Mouse (Mus musculus) kidney, adult 8-10 months (tissue): ENCODE measurements around the gene Prkd2.
A peak's percentile ranks its signal among the peaks of the same experiment; 100 is the strongest.

Experiments used
- DNase-seq, 2 experiments: peaks; one replicate each; pipeline ENCODE4 v3.0.0; 2022

Prkd2 gene

GRCm38 (mm10) chr7:16900526-16900925 is 57.8 kb downstream of the Prkd2 start:
- DNase-seq, result no peak

DNA sequence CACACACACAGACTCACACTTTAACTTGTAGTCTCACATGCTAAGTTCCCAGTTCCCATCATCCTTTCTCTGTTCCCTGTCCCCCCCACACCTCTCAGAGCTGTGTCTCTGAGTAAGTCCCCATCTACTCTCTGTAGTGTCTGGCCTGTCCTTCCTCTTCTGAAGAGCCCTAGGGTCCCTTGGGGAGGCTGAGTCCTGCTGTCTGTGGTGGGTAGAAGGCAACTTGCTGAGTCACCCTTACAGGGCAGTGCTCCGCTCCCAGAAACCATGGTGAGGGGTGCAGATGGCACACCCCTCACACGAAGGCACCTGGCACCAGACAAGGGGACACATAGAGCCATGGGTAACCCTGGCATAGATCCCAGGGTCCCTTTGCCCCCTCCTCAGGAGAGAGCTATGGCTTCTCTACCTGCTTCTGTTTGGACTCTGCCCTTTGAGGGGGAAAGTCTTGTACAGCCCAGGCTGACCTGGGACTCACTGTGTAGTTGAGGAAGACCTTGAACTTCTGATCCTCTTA is 60.8 kb downstream of the Prkd2 start:
- DNase-seq, result no peak

GRCm38 (mm10) chr7:16904120-16904675 is 61.5 kb downstream of the Prkd2 start:
- no peak for DNase-seq

- DNase-seq, result no peak
Observed at GRCm38 (mm10) chr7:16905491-16906021, 62.9 kb downstream of the Prkd2 start.

DNA sequence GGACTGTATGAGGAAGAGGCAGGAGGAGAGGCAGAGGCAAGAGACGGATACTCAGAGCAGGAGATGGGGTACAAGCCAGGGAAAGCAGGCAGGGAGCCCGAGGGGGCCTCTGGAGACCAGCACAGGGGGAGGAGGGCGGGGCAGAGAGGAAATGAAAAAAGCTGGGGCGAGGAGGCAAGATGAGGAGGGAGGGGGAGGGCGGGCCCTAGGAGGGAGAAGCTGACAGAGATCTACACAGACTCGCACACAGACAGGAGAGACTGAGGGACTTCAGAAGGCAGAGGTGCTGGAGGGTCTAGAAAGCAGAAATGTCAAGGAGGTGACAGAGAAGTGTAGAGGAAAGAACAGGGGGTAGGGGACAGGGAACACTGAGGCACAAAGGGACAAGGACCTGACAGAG is 63.6 kb downstream of the Prkd2 start, which contains the start of gene Ptgir:
Gene Ptgir (plus strand): TSS at position 210 of the 400 bp plus-strand sequence.
- DNase-seq, result no peak

GRCm38 (mm10) chr7:16906889-16907559 is 64.3 kb downstream of the Prkd2 start:
- no peak for DNase-seq

- DNase-seq, result no peak
Observed at GRCm38 (mm10) chr7:16907842-16908241, 65.1 kb downstream of the Prkd2 start.

- no peak for DNase-seq
Observed at GRCm38 (mm10) chr7:16908367-16908766, 65.7 kb downstream of the Prkd2 start.

GRCm38 (mm10) chr7:16908859-16909258 is 66.2 kb downstream of the Prkd2 start:
- DNase-seq, result no peak

DNA sequence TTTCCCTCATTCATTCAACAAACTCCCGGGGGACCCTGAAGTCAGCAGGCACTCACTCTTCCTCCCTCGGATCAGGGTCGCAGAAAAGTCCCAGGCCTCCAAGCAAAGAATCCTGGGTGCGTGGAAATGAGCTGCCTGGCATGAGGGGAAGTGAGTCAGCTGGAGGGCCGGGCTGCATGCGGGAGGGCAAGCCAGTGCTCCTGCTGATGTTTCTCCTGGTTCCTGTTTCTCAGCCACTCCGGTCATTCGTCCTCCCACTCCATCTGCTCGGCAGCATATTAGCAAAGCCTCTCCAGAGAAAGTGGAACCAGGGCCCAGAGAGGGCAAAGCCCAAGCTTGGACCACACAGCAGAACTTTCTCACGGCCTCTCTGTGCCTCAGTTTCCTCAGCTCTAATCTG is 67.2 kb downstream of the Prkd2 start:
- no peak for DNase-seq

DNA sequence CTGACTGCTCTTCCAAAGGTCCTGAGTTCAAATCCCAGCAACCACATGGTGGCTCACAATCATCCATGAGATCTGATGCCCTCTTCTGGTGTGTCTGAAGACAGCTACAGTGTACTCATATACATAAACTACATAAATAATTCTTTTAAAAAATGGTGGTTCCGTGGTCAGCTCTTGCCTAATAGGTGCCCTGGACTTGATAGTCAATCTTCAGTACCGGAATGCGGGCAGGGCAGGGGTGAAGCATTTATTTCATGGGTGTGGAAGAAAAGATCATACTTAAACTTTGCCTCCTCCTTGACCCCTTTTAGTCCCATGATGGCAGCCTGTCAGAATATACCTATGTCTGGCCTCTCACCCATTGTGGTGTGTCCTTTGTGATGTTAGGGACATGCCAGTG is 69.2 kb downstream of the Prkd2 start:
- DNase-seq, result no peak

DNA sequence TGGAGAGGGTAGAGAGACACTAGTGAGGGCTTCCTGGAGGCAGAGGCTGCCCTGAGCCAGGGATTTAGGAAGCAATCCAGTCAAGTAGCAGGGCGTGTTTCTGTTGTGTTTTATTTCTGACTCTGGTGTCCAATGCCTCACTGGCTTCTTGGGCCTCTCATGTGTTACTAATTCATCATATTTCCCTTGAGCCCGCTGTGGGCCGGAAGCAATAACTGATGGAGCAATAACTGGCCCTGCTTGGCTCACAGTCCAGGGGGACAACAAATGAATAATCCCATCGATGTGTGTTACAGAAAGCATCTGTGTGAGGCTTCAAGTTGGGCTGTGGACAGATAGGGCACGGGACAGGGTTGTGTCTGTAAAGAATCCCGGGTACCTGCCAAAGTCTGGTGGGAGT is 69.7 kb downstream of the Prkd2 start:
- DNase-seq, result no peak

DNA sequence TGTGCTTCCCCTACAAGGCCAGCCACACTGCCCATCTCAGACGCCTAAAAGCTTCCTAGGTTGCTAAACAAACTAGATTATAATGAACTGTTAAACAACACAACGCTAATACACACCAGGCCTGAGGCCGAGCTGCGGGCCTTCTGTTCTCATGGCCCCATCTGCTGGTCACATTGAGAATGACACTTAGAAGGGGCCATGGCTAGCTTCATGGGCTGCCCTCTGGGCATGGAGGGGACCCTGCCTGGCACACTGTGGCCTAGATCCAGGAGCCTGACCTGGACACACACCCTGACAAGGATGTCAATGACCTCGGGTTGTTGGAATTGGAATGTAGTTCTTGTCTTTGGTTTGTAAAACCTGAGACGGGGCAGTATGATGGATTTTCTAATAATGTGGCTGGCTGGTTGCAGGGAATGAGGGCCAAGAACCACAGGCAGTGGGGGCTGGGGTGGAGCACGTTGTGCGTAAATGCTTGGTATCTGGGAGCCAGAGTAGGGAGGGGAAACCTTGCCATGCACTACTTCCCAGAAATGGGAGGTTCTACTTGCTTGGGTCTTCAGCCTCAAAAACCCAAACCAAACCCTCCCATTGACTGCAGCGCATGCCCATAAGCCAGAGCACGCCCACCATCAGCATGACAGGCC is 71.2 kb downstream of the Prkd2 start:
- DNase-seq, result peak in 1 of 2 experiments; percentile 76

DNA sequence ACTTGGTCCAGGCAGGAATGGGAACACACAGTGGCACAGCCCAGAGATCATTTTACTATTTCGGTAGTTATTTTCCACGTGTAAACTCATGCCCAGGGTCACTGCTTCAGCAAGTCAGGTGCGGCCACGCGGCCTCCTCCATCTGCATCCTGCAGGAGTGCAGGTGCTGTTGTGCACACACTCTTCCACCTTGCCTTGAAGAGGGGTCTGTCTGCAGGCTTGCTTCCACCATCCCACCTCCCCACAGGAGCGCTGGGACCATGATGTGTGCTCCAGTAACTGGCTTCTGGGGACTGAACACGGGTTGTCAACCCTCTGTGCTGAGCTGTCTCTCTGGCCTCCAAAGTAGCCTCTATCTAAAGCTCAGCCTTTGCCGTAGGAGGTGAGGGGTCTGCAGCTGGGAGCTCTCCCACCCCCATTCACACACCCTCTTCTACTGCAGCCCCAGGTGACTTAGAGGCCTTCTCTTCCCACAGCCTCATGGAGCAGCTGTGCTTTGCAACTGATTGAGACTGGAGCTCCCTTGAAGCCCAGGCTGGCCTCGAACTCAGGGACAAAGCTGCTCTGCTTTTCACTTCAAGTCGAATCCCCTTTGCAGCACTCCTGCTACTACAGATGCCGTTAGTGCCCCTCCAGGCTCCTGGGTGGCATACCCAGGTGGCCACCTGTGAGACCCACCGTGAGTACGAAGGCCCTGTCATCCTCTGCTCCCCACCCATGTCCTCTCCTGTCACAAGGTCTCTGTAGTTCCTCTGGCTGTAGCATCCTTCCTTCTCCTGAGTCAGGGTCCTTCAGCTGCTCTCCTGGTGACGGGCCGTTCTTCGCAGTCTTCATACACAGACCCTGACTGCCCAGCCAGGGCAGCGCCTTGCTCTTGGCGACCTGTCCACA is 72.0 kb downstream of the Prkd2 start:
- DNase-seq, result no peak

DNA sequence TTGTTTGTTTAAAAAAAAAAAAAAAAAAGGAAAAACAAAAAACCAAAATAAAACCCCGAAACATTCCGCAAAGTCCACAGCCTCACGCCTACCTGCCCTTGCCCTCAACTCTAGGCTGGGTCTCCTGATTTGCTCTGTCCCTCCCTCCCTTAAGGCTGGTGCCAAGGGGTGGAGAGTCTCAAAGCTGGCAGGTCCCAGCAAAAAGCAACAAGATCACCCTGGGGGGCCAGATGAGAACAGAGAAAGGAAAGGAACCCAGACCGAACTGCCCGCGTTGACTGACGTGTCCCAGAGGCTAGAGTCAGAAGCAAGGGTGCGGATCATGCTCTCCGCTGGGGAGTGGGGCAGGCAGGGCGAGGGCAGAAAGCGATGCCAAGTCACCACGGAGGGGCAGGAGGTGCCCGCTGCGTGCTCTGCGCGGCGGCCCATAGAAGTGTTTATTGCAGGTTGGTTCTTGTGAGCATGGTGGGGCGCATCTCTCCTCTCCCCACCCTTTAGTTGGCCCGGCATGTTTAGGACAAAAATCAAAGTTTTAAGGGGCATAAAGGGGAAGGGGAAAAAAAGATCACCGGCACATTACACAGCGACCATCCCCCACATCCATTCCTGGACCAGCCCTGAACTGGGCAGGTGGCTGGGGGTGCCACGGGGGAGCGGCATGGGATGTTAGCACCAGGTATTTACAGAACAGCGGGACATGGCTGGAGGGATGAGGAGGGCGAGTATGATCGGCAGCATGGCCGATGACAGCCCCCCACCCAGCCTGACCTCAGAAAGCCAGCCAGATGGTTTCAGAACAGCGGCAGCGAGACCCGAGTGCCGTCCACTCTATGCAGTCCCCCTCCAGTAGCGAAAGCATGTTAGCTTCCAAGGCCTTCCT is 73.0 kb downstream of the Prkd2 start:
- DNase-seq, result no peak

DNA sequence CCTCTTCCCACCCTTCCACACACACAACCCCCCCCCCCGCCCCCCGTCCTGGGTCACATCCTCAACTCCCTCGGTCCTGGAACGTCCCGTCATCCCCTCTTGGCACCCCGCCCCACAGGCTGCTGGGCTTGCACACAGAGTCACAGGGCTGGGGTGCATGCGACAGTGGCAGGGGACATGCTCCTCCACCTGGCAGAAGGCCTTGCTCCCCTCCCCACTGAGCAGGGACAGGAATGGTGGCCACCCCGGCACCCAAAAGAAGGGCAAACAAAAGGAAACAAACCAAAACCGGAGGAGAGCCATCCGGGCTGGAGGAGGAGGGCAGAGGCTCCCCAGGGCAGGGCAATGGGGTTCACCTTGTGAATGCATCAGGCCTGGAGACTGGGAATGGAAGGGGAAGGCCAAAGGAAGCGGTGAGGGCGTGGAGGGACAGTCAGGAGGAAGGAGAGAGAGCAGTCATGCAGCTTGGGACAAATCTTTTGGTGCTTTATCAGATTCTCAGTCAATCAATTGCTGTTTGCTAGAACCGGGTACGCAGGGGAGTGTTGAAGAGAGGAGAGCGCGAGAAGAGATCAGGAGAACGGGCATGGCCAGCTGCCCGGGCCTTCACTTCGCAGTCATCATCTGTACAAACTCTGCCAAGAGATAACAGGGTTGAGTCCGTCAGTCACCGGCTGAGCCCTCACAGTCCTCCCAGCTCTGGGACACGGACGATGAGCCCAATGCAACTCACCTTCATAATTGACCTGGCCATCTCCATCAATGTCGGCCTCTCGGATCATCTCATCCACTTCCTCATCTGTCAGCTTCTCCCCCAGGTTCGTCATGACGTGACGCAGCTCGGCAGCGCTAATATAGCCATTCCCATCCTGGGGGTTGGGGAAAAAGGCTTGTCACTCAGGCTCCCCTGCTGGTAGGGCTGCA is 73.9 kb downstream of the Prkd2 start:
- no peak for DNase-seq

GRCm38 (mm10) chr7:16917447-16917846 is 74.7 kb downstream of the Prkd2 start:
- DNase-seq, result no peak

DNA sequence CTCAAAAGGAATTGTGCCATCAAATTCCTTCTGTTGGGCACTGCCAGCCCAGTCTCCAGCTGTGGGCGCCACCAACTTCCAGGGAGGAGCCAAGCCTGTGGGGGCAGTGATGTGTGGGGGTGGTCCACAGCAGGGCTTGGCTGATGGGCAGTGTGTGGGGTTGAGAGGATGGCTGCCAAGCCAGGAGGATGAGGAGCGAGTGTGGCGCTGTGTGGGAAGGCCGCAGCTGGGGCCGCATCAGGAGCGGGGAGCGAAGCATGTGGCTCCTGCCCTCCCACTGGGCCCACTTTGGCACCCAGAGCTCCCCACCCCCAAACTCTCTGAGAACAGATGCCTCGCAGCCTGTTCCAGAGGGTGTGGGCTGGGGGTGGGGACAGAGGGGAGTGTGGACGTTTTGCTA is 75.3 kb downstream of the Prkd2 start:
- DNase-seq, result no peak

DNA sequence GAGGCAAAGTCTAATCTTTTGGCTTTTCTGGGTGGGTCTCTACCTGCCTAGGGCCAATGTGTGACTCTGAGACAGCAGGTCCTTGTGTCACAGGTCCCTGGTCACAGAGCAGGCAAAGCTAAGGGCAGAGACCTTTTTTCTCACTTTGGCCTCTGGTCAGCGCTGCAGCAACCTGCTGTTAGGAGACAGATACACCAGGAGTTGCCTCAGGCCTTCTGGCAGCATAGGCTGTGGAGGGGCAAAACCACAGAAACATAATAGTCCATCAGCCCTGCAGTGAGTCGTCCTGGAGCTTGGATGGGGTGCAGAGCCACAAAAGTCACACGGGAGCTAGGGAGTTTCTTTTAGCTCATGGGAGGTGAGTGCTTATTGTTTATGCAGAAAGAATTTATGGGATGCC is 76.0 kb downstream of the Prkd2 start:
- no peak for DNase-seq

GRCm38 (mm10) chr7:16919395-16920149 is 76.9 kb downstream of the Prkd2 start:
- no peak for DNase-seq
